Mouse (Mus musculus): ENCODE measurements around the gene Irak3.

DNA sequence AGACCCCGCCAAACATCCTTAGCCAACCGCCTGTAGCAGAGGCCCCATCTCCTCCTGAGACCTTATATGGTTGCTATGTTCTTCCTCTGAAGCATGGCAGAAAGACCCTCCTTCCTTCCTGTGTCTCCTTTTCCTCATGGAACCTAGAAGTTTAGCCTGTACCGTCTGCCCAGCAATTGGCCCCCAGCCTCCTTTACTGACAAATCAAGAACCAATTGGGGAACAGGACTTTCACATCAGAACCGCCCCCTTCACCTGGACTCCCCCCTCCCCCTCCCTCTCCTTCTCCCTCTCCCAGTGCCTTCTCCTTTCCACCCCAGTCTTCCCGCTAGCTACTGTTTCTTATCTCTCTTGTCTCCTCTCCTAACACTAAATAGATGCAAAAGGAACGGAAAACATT lies 37.5 kb upstream of the Irak3 start:
- TF ChIP-seq CTCF (IDR thresholded peaks at IDR 0.05; ENCODE audit: low read depth) (no peak), EP300 (IDR thresholded peaks at IDR 0.05; ENCODE audit: low read depth) (no peak)
